23 mouse cellular contexts compared by ENCODE assay signal in genomic region chr3:39736639-39737038, GRCm38 (mm10).
DNase-seq lines count a peak whose midpoint lies in the region; ATAC-seq and TF ChIP-seq lines count a peak whose summit lies in the region.
"Had no signal": no experiment of that assay in that cellular context is flagged by ENCODE, and none has a peak within 500 bp of the region (broad histone marks: within the 10 kb centered on the region; RNA-seq: fewer than 3 reads in every experiment).

No protein-coding gene starts in this region.

- H3K4me1 ChIP-seq in forebrain, postnatal 0 days (ENCODE audit: insufficient read depth): no peaks in the 10 kb centered on the region
- no peaks in the 10 kb centered on the region for H3K4me1 ChIP-seq in forebrain, embryonic 13.5 days
- H3K4me1 ChIP-seq: embryonic facial prominence, embryonic 15.5 days; forebrain, embryonic 10.5 days; hindbrain, embryonic 13.5 days had no signal

- H3K4me2 ChIP-seq in forebrain, postnatal 0 days (ENCODE audit: low read depth): no peak overlapping the region
- no peak overlapping the region for H3K4me2 ChIP-seq in forebrain, embryonic 13.5 days
- H3K4me2 ChIP-seq: embryonic facial prominence, embryonic 15.5 days; heart, embryonic 15.5 days; hindbrain, embryonic 13.5 days had no signal

- no peaks in the 10 kb centered on the region for H3K27me3 ChIP-seq in forebrain, postnatal 0 days (ENCODE audit: insufficient read depth, low read length)
- no peaks in the 10 kb centered on the region for H3K27me3 ChIP-seq in forebrain, embryonic 13.5 days
- H3K27me3 ChIP-seq: embryonic facial prominence, embryonic 15.5 days; heart, embryonic 15.5 days; hindbrain, embryonic 13.5 days had no signal

- H3K36me3 ChIP-seq in forebrain, postnatal 0 days (ENCODE audit: insufficient read depth): no peaks in the 10 kb centered on the region
- no peaks in the 10 kb centered on the region for H3K36me3 ChIP-seq in forebrain, embryonic 13.5 days (ENCODE audit: poor library complexity, severe bottlenecking)
- H3K36me3 ChIP-seq: embryonic facial prominence, embryonic 15.5 days; forebrain, embryonic 10.5 days; heart, embryonic 10.5 days; heart, embryonic 15.5 days; hindbrain, embryonic 13.5 days had no signal

- no peak overlapping the region for H3K9ac ChIP-seq in forebrain, postnatal 0 days
- H3K9ac ChIP-seq in forebrain, embryonic 13.5 days: no peak overlapping the region
- H3K9ac ChIP-seq: embryonic facial prominence, embryonic 15.5 days; heart, embryonic 15.5 days; hindbrain, embryonic 13.5 days had no signal

- WGBS in forebrain, postnatal 0 days: 16% methylated on average over 1 of the region's 1 CpGs
- WGBS in forebrain, embryonic 13.5 days: 29% methylated on average over 1 of the region's 1 CpGs

- DNase-seq in forebrain, postnatal 0 days: peak; percentile 20
- peak; percentile 46 for DNase-seq in brain, embryonic 14.5 days (ENCODE audit: low read depth)
- peak; percentile 30 to 66 for DNase-seq in layer of hippocampus, adult 2 months (ENCODE audit: low spot score in 2 of 2)
- DNase-seq in layer of hippocampus, postnatal 10 days (ENCODE audit: low spot score in 2 of 2): peak; percentile 8 to 23
- no peak for DNase-seq in urinary bladder, postnatal 4 days (ENCODE audit: low spot score in 2 of 2)
- DNase-seq in ovary, postnatal 10 days (ENCODE audit: low spot score): no peak
- no peak for DNase-seq in cerebellum, adult 9-11 months
- DNase-seq: adrenal gland, adult 2 months; adrenal gland, postnatal 36 days; cerebellum, adult 11-12 months; cerebellum, adult 9-10 months; embryo, embryonic 11 days; gastrocnemius, postnatal 10 days; heart, adult 18-20 months; heart, postnatal 14 days had no signal

- H3K4me3 ChIP-seq in forebrain, postnatal 0 days (ENCODE audit: low read depth, low read length): no peak overlapping the region
- no peak overlapping the region for H3K4me3 ChIP-seq in forebrain, embryonic 13.5 days
- no peak overlapping the region for H3K4me3 ChIP-seq in layer of hippocampus, adult 2 months
- H3K4me3 ChIP-seq: embryonic facial prominence, embryonic 15.5 days; erythroblast, embryonic 14.5 days; forebrain, embryonic 10.5 days; heart, embryonic 10.5 days; heart, embryonic 15.5 days; hindbrain, embryonic 13.5 days had no signal

- no peak for ATAC-seq in forebrain, postnatal 0 days
- ATAC-seq in forebrain, embryonic 13.5 days: no peak
- ATAC-seq: hindbrain, postnatal 0 days had no signal

- H3K9me3 ChIP-seq in forebrain, postnatal 0 days (ENCODE audit: low read length): no peaks in the 10 kb centered on the region
- H3K9me3 ChIP-seq in forebrain, embryonic 13.5 days (replicated peaks): no peaks in the 10 kb centered on the region
- H3K9me3 ChIP-seq: embryonic facial prominence, embryonic 15.5 days; forebrain, embryonic 10.5 days; heart, embryonic 10.5 days; heart, embryonic 15.5 days; hindbrain, embryonic 13.5 days had no signal

- H3K27ac ChIP-seq in forebrain, postnatal 0 days (ENCODE audit: low read depth, low read length): no peak overlapping the region
- no peak overlapping the region for H3K27ac ChIP-seq in forebrain, embryonic 13.5 days
- H3K27ac ChIP-seq in layer of hippocampus, adult 2 months: peak overlapping the region; percentile 76
- H3K27ac ChIP-seq: embryonic facial prominence, embryonic 15.5 days; forebrain, embryonic 10.5 days; heart, embryonic 10.5 days; heart, embryonic 15.5 days; hindbrain, embryonic 13.5 days; hindbrain, postnatal 0 days had no signal

- no peak for TF ChIP-seq POLR2A in brain, embryonic 14.5 days (IDR thresholded peaks at IDR 0.05; ENCODE audit: borderline replicate concordance, extremely low read depth, insufficient read depth, insufficient read length, poor library complexity, severe bottlenecking)

- no peak for TF ChIP-seq CTCF in forebrain, postnatal 0 days (IDR thresholded peaks at IDR 0.05; ENCODE audit: low read depth)
- no peak for TF ChIP-seq CTCF in brain, embryonic 14.5 days (IDR thresholded peaks at IDR 0.05; ENCODE audit: borderline replicate concordance, extremely low read depth, insufficient read depth, insufficient read length)
- no peak for TF ChIP-seq CTCF in layer of hippocampus, adult 2 months (conservative IDR thresholded peaks at IDR 0.05)

Comparison
In these comparisons a context has a peak if more than half of its experiments do, and no peak if none do; other contexts are left out.
1. DNase-seq: peak in forebrain, postnatal 0 days (single experiment), brain, embryonic 14.5 days (single experiment), layer of hippocampus, adult 2 months (2 of 2) and layer of hippocampus, postnatal 10 days (2 of 2); none in urinary bladder, postnatal 4 days (0 of 2), ovary, postnatal 10 days (single experiment) and cerebellum, adult 9-11 months (single experiment).